Mouse (Mus musculus): Measurements from ENCODE around the gene Gm21188. TPM values are rescaled to one million over a fixed set of nuclear protein-coding genes. Genes with fewer than 3 reads are reported as not detected.
"Not testable (repeated sequence)": the region's sequence is repeated elsewhere in the genome, so short reads cannot be mapped to it uniquely, and the experiment has no call there.

Gm21188 gene
- polyA plus RNA-seq, 1 experiment from 2014 or later = not detected

DNA sequence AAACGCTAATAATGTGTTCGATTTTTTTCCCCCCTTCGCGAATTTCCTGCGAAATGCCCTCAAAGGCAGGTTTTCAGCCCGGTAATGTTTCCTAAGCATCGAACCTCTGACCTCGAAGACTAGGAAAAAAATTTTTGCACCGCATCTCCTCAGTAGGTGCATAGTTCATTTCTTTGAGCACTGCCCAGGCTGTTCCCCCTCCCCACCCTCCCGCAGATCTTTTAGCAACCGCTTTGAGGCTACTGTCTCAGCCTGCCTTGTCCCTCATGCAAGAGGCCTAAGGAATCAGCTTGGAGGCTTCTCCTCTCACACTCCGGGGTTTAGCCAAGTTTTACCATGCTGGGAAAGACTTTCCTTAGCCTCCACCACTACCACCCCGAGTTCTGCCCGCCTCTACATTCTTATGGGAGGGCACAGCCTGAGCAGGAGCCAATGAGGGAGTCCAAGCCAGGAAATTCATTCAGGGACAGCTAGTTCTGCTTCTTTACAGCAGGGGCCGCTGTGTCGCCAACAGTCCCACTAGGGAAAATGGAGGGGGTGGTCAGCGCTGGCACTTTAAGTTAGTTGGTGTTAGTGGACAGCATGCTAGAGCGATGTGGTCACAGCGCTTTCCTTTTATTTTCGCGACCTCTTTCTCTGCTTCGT, 53.4 kb downstream of the Gm21188 start:
- DNase-seq (ENCODE audit: low spot score); H3K4me1 ChIP-seq (ENCODE audit: control insufficient read depth, insufficient read depth, low read length); H3K9ac ChIP-seq (replicated peaks; ENCODE audit: low read length); H3K4me3 ChIP-seq (ENCODE audit: low read depth, low read length); H3K4me2 ChIP-seq (ENCODE audit: low read depth, low read length); H3K27ac ChIP-seq (replicated peaks; ENCODE audit: low read depth, low read length); H3K36me3 ChIP-seq (replicated peaks; ENCODE audit: control insufficient read depth, insufficient read depth, low read depth, low read length); H3K9me3 ChIP-seq (replicated peaks; ENCODE audit: control insufficient read depth, low read length); H3K27me3 ChIP-seq (ENCODE audit: control insufficient read depth, insufficient read depth, low read length): not testable (repeated sequence)
- no CpG with 5 or more reads among the region's 22 CpGs for WGBS
- ATAC-seq (replicated peaks; ENCODE audit: insufficient number of reproducible peaks, low FRiP score, low TSS enrichment, low read depth) = peak; percentile 83

- no CpG with 5 or more reads among the region's 10 CpGs for WGBS
- ATAC-seq (replicated peaks; ENCODE audit: insufficient number of reproducible peaks, low FRiP score, low TSS enrichment, low read depth); H3K4me1 ChIP-seq (ENCODE audit: control insufficient read depth, insufficient read depth, low read length); H3K4me3 ChIP-seq (ENCODE audit: low read depth, low read length); H3K36me3 ChIP-seq (replicated peaks; ENCODE audit: control insufficient read depth, insufficient read depth, low read depth, low read length); H3K27ac ChIP-seq (replicated peaks; ENCODE audit: low read depth, low read length); H3K27me3 ChIP-seq (ENCODE audit: control insufficient read depth, insufficient read depth, low read length); DNase-seq (ENCODE audit: low spot score); H3K4me2 ChIP-seq (ENCODE audit: low read depth, low read length); H3K9ac ChIP-seq (replicated peaks; ENCODE audit: low read length); H3K9me3 ChIP-seq (replicated peaks; ENCODE audit: control insufficient read depth, low read length): not testable (repeated sequence)
Measured at GRCm38 (mm10) chr13:119991917-119992496, 60.0 kb downstream of the Gm21188 start.

GRCm38 (mm10) chr13:119991264-119991663, 60.7 kb downstream of the Gm21188 start:
- not testable (repeated sequence) for H3K4me1 ChIP-seq (ENCODE audit: control insufficient read depth, insufficient read depth, low read length); ATAC-seq (replicated peaks; ENCODE audit: insufficient number of reproducible peaks, low FRiP score, low TSS enrichment, low read depth); H3K36me3 ChIP-seq (replicated peaks; ENCODE audit: control insufficient read depth, insufficient read depth, low read depth, low read length); H3K9me3 ChIP-seq (replicated peaks; ENCODE audit: control insufficient read depth, low read length); DNase-seq (ENCODE audit: low spot score); H3K27me3 ChIP-seq (ENCODE audit: control insufficient read depth, insufficient read depth, low read length); H3K4me3 ChIP-seq (ENCODE audit: low read depth, low read length); H3K9ac ChIP-seq (replicated peaks; ENCODE audit: low read length); H3K4me2 ChIP-seq (ENCODE audit: low read depth, low read length); H3K27ac ChIP-seq (replicated peaks; ENCODE audit: low read depth, low read length)
- WGBS = no CpG with 5 or more reads among the region's 13 CpGs

Other genes starting within 250 kb of the Gm21188 start
- not detected in 2 replicates for gene AF067063, start 222.0 kb downstream of the Gm21188 start, polyA plus RNA-seq (2014; fragmentation: Nextera tagmentation; extraction: Ambion mirVana)
- not detected in 2 replicates for gene D13Ertd608e, start 216.2 kb downstream of the Gm21188 start, polyA plus RNA-seq (2014; fragmentation: Nextera tagmentation; extraction: Ambion mirVana)
- gene Tcstv1, start 157.4 kb downstream of the Gm21188 start, polyA plus RNA-seq (2014; fragmentation: Nextera tagmentation; extraction: Ambion mirVana) = not detected in 2 replicates
- not detected in 2 replicates for gene Gm21761, start 122.9 kb downstream of the Gm21188 start, polyA plus RNA-seq (2014; fragmentation: Nextera tagmentation; extraction: Ambion mirVana)
- not detected in 2 replicates for gene B020031M17Rik, start 101.4 kb downstream of the Gm21188 start, polyA plus RNA-seq (2014; fragmentation: Nextera tagmentation; extraction: Ambion mirVana)
- gene Gm36079, start 25.2 kb downstream of the Gm21188 start, polyA plus RNA-seq (2014; fragmentation: Nextera tagmentation; extraction: Ambion mirVana) = not detected in 2 replicates
- gene Gm20767, start 88.1 kb upstream of the Gm21188 start, polyA plus RNA-seq (2014; fragmentation: Nextera tagmentation; extraction: Ambion mirVana) = not detected in 2 replicates
- gene Gm21818, start 120.2 kb upstream of the Gm21188 start, polyA plus RNA-seq (2014; fragmentation: Nextera tagmentation; extraction: Ambion mirVana) = not detected in 2 replicates
- gene Gm21762, start 163.8 kb upstream of the Gm21188 start, polyA plus RNA-seq (2014; fragmentation: Nextera tagmentation; extraction: Ambion mirVana) = not detected in 2 replicates
- not detected in 2 replicates for gene Gm21731, start 186.9 kb upstream of the Gm21188 start, polyA plus RNA-seq (2014; fragmentation: Nextera tagmentation; extraction: Ambion mirVana)
- gene AF067061, start 210.9 kb upstream of the Gm21188 start, polyA plus RNA-seq (2014; fragmentation: Nextera tagmentation; extraction: Ambion mirVana) = not detected in 2 replicates
- 0.17 TPM in 1 of 2 replicates, not detected in the other for gene BC147527, start 248.2 kb upstream of the Gm21188 start, polyA plus RNA-seq (2014; fragmentation: Nextera tagmentation; extraction: Ambion mirVana)